Mouse (Mus musculus) liver, postnatal 0 days (tissue): ENCODE measurements around the gene Smo. TPM values are rescaled to one million over a fixed set of nuclear protein-coding genes. Genes with fewer than 3 reads are reported as not detected.
A peak's percentile ranks its signal among the peaks of the same experiment; 100 is the strongest.

Experiments used
- ATAC-seq: fragments of 200-750 bp; cut with Nextera tagmentation; 2 replicates; pipeline ENCODE4 v1.8.0; 2017; ENCODE audit warnings: mild to moderate bottlenecking, moderate library complexity
- DNase-seq: peaks from one replicate; pipeline ENCODE4 v3.0.0-alpha.2; 2016
- H3K27ac ChIP-seq: fragments of 300-500 bp; sonication (generic); 2 replicates; pipeline ENCODE4 v1.5.1; 2014; ENCODE audit warnings: antibody characterized with exemption, moderate library complexity, mild to moderate bottlenecking, low read depth
- H3K27me3 ChIP-seq: fragments of 300-500 bp; sonication (generic); 2 replicates; pipeline ENCODE4 v1.6.1; 2014; ENCODE audit warnings: low read length, control low read depth, mixed read lengths; ENCODE audit not compliant: insufficient read depth
- H3K36me3 ChIP-seq: fragments of 300-500 bp; sonication (generic); replicated peaks from 2 replicates; pipeline ENCODE4 v1.6.1; 2014; ENCODE audit warnings: mild to moderate bottlenecking, control low read depth, low read length, moderate library complexity, mixed read lengths; ENCODE audit not compliant: insufficient read depth
- H3K4me1 ChIP-seq: fragments of 300-500 bp; sonication (generic); 2 replicates; pipeline ENCODE4 v1.6.1; 2014; ENCODE audit warnings: antibody characterized with exemption, mild to moderate bottlenecking, control low read depth; ENCODE audit not compliant: insufficient read depth
- H3K4me2 ChIP-seq: fragments of 300-500 bp; sonication (generic); 2 replicates; pipeline ENCODE4 v1.6.1; 2014; ENCODE audit warnings: low read depth, mild to moderate bottlenecking, low read length, moderate library complexity, mixed read lengths
- H3K4me3 ChIP-seq: fragments of 300-500 bp; sonication (generic); 2 replicates; pipeline ENCODE4 v1.5.1; 2014; ENCODE audit warnings: low read depth, low read length
- H3K9ac ChIP-seq: fragments of 300-500 bp; sonication (generic); replicated peaks from 2 replicates; pipeline ENCODE4 v1.6.1; 2014; ENCODE audit warnings: mild to moderate bottlenecking, moderate library complexity
- H3K9me3 ChIP-seq: fragments of 300-500 bp; sonication (generic); 2 replicates; pipeline ENCODE4 v1.6.1; 2016; ENCODE audit warnings: mild to moderate bottlenecking, control low read depth, low read length, mixed read lengths
- CTCF ChIP-seq: sonication (generic); IDR thresholded peaks from 2 replicates; pipeline ENCODE4 v1.5.1; 2016; ENCODE audit warnings: antibody characterized with exemption, low read depth
- EP300 ChIP-seq: IDR thresholded peaks from 2 replicates; pipeline ENCODE4 v1.6.1; 2016; ENCODE audit warnings: antibody characterized with exemption, low read depth, mild to moderate bottlenecking
- WGBS: fragments of 180-500 bp; shearing (Covaris S2); extraction: QIAGEN DNeasy Blood & Tissue Kit; methylation state at CpG from one replicate; pipeline ENCODE4 v1.1.7; 2014; ENCODE audit not compliant: insufficient replicate concordance; 5-methylcytosine and 5-hydroxymethylcytosine counted together
- polyA plus RNA-seq: library from polyadenylated mRNA; unstranded; fragments of >200 nt; fragmentation: Nextera tagmentation; extraction: Ambion mirVana; gene quantifications from 2 replicates; pipeline ENCODE4 v1.2.1, GENCODE M21; 2015

Gene Smo
- polyA plus RNA-seq, 1 experiment from 2014 or later, result 2.2 TPM

DNA sequence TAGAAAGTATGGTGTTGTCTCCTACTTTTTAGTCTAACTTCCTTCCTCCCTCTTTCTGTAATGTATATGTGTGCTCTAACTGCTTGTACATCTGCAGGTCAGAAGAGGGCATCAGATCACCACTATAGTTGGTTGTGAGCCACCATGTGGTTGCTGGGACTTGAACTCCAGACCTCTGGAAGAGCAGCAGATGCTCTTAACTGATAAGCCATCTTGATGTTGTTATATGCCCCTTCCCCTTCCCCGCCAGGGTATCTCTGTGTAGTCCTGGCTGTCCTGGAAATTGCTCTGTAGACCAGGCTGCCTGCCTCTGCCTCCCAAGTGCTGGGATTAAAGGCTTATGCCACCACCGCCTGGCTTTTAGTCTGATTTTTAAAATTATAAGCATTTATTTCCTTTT is 31.6 kb downstream of the Smo start:
- H3K27ac ChIP-seq, result no peak overlapping the region
- H3K9me3 ChIP-seq, result no peaks in the 10 kb centered on the region
- peaks cover 12% of the 10 kb centered on the region for H3K4me1 ChIP-seq
- no peak overlapping the region for H3K4me3 ChIP-seq
- ATAC-seq, result no peak
- H3K36me3 ChIP-seq, result no peaks in the 10 kb centered on the region
- no peak overlapping the region for H3K4me2 ChIP-seq
- H3K27me3 ChIP-seq, result no peaks in the 10 kb centered on the region
- H3K9ac ChIP-seq, result no peak overlapping the region
- whole genome bisulfite sequencing, result 93% methylated on average over 2 of the region's 2 CpGs
- DNase-seq, result no peak
- TF ChIP-seq EP300, result no peak
- TF ChIP-seq CTCF, result 0 out of 2 replicates have a peak, but pooled peaks have one; percentile 20

DNA sequence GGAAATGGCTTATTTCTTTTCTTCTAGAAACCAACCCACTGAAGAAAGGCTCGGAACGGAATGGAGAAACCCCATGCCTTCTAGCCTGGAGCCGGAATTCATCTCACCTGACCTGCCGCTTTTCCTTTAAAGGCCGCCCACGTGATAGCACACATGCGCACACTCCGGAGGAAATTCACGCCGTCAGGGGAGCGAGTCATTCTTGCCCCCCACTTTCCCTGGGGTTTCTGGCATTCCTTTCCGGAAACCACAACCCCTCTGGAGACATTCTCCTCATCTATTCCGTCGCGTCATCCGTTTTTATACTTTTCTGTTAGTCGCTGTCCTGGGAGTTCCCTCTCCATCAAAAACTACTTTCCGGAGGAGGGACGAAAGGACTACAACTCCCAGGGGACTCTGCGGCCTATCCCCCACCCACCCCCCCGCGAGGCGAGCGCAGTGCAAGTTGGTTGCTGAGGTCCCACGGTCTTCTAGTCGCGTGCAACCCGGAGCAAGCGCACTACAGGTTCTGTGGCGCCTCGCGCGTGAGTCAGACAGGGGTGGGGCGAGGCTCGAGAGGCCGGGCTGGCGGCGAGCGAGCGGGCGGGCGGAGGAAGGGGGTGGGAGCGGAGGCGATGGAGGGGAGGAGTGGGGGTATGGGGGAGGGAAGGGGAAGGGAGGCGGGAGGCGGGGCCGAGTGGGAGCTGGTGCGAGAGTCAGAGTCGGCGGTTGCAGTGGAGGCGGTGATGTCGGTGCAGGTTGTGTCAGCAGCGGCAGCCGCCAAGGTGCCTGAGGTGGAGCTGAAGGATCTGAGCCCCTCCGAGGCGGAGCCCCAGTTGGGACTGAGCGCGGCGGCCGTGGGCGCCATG is 32.7 kb downstream of the Smo start, which contains the start of gene Ahcyl2:
Gene Ahcyl2, plus strand, starts transcription at position 199 of the 848 bp plus-strand sequence.
- Histone ChIP-seq H3K9ac (peak within 1 kb of the TSS; percentile 85), H3K27ac (peak within 1 kb of the TSS; percentile 77), H3K4me2 (peak within 1 kb of the TSS; percentile 97), H3K36me3 (no peaks in the 10 kb centered on the region), H3K4me3 (peak within 1 kb of the TSS; percentile 87), H3K9me3 (no peaks in the 10 kb centered on the region), H3K27me3 (no peaks in the 10 kb centered on the region), H3K4me1 (peaks cover 12% of the 10 kb centered on the region)
- under 1% methylated on average over 36 of the region's 61 CpGs for WGBS
- peak; percentile 98 for ATAC-seq
- TF ChIP-seq CTCF (no peak), EP300 (no peak)
- DNase-seq, result peak; percentile 95

DNA sequence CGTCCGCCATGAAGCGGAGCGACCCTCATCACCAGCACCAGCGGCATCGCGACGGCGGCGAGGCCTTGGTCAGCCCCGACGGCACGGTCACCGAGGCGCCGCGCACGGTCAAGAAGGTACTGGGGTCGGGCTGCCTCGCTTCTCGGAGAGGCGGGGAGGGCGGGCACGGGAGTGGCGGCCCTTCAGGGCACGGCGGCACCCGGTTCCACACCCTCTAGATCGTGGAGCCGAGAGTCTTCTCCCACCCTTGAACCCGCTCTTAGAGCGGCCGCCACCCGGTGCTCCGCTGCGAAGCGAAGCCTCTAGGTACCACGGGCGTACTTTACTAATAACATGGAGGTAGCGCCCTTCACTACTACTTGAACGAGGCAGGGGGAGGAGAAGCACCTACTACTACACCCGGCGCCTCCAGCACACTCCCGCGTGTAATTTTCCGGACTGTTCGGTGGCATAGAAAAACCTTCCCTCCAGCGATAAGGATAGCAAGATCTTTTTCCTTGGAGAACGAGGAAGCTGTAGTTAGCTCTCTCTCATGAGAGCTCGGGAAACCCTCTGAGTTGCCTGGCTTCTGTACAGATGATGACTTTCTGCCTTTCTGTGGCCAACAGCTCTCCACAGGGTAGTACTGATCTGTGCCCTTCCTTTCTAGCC is 33.6 kb downstream of the Smo start:
- H3K36me3 ChIP-seq, result no peaks in the 10 kb centered on the region
- peaks cover 12% of the 10 kb centered on the region for H3K4me1 ChIP-seq
- WGBS, result under 1% methylated on average over 42 of the region's 50 CpGs
- H3K9ac ChIP-seq, result peak overlapping the region; percentile 85
- peak; percentile 58 for DNase-seq
- peak; percentile 16 for ATAC-seq
- H3K4me3 ChIP-seq, result peak overlapping the region; percentile 87
- H3K4me2 ChIP-seq, result peak overlapping the region; percentile 97
- TF ChIP-seq CTCF (no peak), EP300 (no peak)
- H3K27ac ChIP-seq, result peak overlapping the region; percentile 77
- H3K27me3 ChIP-seq, result no peaks in the 10 kb centered on the region
- H3K9me3 ChIP-seq, result no peaks in the 10 kb centered on the region

DNA sequence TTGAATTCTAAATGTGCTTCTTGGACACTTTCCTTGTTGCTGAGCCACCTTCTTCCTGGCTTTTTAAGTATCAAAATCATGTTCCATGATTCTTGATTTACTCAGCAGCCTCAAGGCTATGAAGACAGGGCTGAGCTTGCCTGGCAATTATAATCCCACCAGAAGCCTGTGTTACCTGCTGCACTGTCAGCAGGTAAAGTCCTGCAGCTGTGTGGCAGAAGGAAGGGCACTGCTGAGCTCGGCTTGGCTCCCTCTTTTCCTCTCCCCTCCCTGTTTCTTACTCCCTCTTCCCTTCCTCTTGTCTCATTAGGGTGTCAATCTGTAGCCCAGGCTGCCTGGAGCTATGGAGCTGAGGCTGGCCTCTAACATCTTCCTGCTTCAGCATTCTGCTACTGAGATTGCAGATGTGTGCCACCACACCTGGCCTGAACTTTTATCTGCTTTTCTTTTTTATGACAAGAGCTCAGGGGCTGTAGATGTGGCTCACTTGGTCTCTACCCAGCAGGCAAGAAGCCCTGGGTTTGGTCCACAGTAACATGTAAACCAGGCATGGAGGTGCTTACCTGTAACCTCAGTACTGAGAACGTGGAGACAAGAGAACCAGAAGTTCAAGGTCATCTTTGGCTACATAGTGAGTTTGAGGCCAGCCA is 35.5 kb downstream of the Smo start:
- H3K4me1 ChIP-seq, result peaks cover 12% of the 10 kb centered on the region
- no peak overlapping the region for H3K9ac ChIP-seq
- DNase-seq (no peak), ATAC-seq (no peak)
- H3K9me3 ChIP-seq, result no peaks in the 10 kb centered on the region
- TF ChIP-seq CTCF (no peak), EP300 (no peak)
- H3K4me3 ChIP-seq, result no peak overlapping the region
- no peaks in the 10 kb centered on the region for H3K36me3 ChIP-seq
- no peak overlapping the region for H3K4me2 ChIP-seq
- no peaks in the 10 kb centered on the region for H3K27me3 ChIP-seq
- WGBS, result 66% methylated on average over 2 of the region's 2 CpGs
- H3K27ac ChIP-seq, result no peak overlapping the region

DNA sequence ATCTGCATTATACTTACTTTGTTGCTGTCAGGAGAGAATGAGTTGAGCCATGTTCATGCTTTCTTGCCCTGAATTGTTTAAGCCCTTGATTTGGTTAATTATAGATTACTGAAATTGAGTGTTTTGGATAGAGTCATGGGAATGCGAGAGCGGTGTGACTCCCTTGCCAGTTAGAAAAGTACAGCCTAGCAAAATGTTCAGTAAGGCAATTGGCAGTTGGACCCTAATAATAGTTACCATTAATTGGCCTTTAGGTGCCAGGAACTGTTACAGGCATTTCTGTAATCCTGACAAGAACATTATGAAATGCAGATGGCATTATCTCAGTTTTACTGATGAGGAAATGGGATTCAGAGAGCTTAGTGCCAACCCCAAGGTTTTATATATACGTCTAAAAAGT is 36.9 kb downstream of the Smo start:
- TF ChIP-seq EP300, result no peak
- TF ChIP-seq CTCF, result no peak
- ATAC-seq, result no peak

DNA sequence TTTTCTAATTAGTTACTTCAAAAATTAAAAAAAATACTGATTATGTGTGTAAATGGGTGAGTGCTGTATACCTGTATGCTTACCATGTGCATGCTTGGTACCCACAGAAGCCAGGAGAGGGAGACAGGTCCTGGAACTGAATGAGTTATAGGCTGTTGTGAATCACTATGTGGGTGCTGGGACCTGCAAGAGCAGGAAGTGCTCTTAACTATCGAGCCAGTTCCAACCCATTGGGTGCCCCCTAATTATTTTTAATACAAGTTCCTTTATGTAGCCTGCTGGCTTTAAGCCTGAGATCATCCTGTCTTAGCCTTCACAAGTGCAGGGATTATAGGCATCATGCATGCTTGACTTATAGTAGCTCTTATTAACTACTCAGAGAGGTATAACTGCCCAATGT is 38.9 kb downstream of the Smo start:
- TF ChIP-seq EP300 (no peak), CTCF (no peak)
- Histone ChIP-seq H3K27me3 (no peaks in the 10 kb centered on the region), H3K4me1 (peaks cover 10% of the 10 kb centered on the region), H3K36me3 (no peaks in the 10 kb centered on the region), H3K9ac (no peak overlapping the region), H3K9me3 (no peaks in the 10 kb centered on the region), H3K4me2 (no peak overlapping the region), H3K4me3 (no peak overlapping the region), H3K27ac (no peak overlapping the region)
- DNase-seq, result no peak
- ATAC-seq, result no peak
- 83% methylated on average over 1 of the region's 1 CpGs for WGBS

More for the DNA sequence above, 36.9 kb downstream of the Smo start:
- Histone ChIP-seq H3K27me3 (no peaks in the 10 kb centered on the region), H3K9ac (no peak overlapping the region), H3K27ac (no peak overlapping the region), H3K4me3 (no peak overlapping the region), H3K36me3 (no peaks in the 10 kb centered on the region), H3K4me1 (peaks cover 17% of the 10 kb centered on the region), H3K4me2 (no peak overlapping the region), H3K9me3 (no peaks in the 10 kb centered on the region)
- WGBS, result 89% methylated on average over 3 of the region's 3 CpGs
- no peak for DNase-seq
